ENCODE assay signal across 8 mouse cellular contexts in the genomic region with DNA sequence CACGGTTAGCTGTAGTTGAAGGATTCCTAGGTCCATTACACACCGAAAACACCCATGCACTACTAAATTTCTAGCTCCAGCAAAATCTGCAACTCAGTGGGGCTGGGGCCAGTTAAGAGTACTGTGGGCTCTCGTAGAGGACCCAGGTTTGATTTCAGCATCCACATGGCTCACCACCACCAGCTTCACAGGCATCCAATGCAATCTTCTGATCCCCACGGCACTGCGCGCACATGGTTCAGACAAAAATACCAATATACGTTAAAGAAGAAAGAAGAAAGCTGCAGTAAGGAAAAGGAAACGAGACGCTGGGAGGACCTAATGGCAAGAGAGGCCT. TPM values are rescaled to one million over a fixed set of nuclear protein-coding genes. Genes with fewer than 3 reads are reported as not detected.
A peak's percentile ranks its signal among the peaks of the same experiment; 100 is the strongest.
DNase-seq lines count a peak whose midpoint lies in the region; ATAC-seq and TF ChIP-seq lines count a peak whose summit lies in the region.

No protein-coding gene starts in this region.

- no peak for TF ChIP-seq POLR2A in lung, adult 2 months (IDR thresholded peaks at IDR 0.05; ENCODE audit: borderline replicate concordance, extremely low read depth, low read depth, low read length)

- peak overlapping the region; percentile 95 for H3K9ac ChIP-seq in embryonic facial prominence, embryonic 13.5 days
- H3K9ac ChIP-seq in intestine, postnatal 0 days (ENCODE audit: low read depth, low read length): peak overlapping the region; percentile 89
- peak overlapping the region; percentile 69 for H3K9ac ChIP-seq in neural tube, embryonic 12.5 days

- no peak for TF ChIP-seq CTCF in lung, adult 2 months (IDR thresholded peaks at IDR 0.05; ENCODE audit: insufficient read depth, low read length)
- no peak for TF ChIP-seq CTCF in intestine, postnatal 0 days (IDR thresholded peaks at IDR 0.05; ENCODE audit: low read depth)

- H3K36me3 ChIP-seq in embryonic facial prominence, embryonic 13.5 days: peaks cover 42% of the 10 kb centered on the region
- peaks cover 19% of the 10 kb centered on the region for H3K36me3 ChIP-seq in intestine, postnatal 0 days (ENCODE audit: control insufficient read depth, insufficient read depth)
- peaks cover 39% of the 10 kb centered on the region for H3K36me3 ChIP-seq in neural tube, embryonic 12.5 days

- H3K4me3 ChIP-seq in lung, adult 2 months (replicated peaks; ENCODE audit: extremely low read depth, low read depth, low read length): peak overlapping the region; percentile 93
- H3K4me3 ChIP-seq in embryonic facial prominence, embryonic 13.5 days: peak overlapping the region; percentile 81
- H3K4me3 ChIP-seq in intestine, postnatal 0 days (ENCODE audit: low read depth, low read length): peak overlapping the region; percentile 88
- H3K4me3 ChIP-seq in neural tube, embryonic 12.5 days: peak overlapping the region; percentile 89

- no peaks in the 10 kb centered on the region for H3K9me3 ChIP-seq in embryonic facial prominence, embryonic 13.5 days
- H3K9me3 ChIP-seq in intestine, postnatal 0 days (ENCODE audit: control insufficient read depth): no peaks in the 10 kb centered on the region
- H3K9me3 ChIP-seq in neural tube, embryonic 12.5 days: no peaks in the 10 kb centered on the region

- H3K4me2 ChIP-seq in embryonic facial prominence, embryonic 13.5 days: peak overlapping the region; percentile 80
- peak overlapping the region; percentile 94 for H3K4me2 ChIP-seq in intestine, postnatal 0 days (replicated peaks; ENCODE audit: low read depth)
- H3K4me2 ChIP-seq in neural tube, embryonic 12.5 days (replicated peaks): peak overlapping the region; percentile 84

- DNase-seq in lung, adult 2 months: no peak
- DNase-seq in lung, postnatal 36 days: no peak
- DNase-seq in layer of hippocampus, postnatal 14 days (ENCODE audit: low spot score in 2 of 2): no peak
- no peak for DNase-seq in T-cell, adult 2 months (ENCODE audit: low spot score)
- no peak for DNase-seq in cerebellum, adult 8-10 months

- WGBS in lung, adult 2 months: 0% methylated on average over 9 of the region's 9 CpGs
- under 1% methylated on average over 9 of the region's 9 CpGs for WGBS in embryonic facial prominence, embryonic 13.5 days
- 0% methylated on average over 9 of the region's 9 CpGs for WGBS in intestine, postnatal 0 days
- WGBS in neural tube, embryonic 12.5 days: 0% methylated on average over 9 of the region's 9 CpGs

- H3K27ac ChIP-seq in embryonic facial prominence, embryonic 13.5 days: peak overlapping the region; percentile 100
- H3K27ac ChIP-seq in intestine, postnatal 0 days (ENCODE audit: low read depth, low read length): peak overlapping the region; percentile 96
- no peak overlapping the region for H3K27ac ChIP-seq in neural tube, embryonic 12.5 days

- H3K4me1 ChIP-seq in lung, adult 2 months (ENCODE audit: control insufficient read depth, insufficient read depth, low read length): peaks cover 13% of the 10 kb centered on the region
- peaks cover 37% of the 10 kb centered on the region for H3K4me1 ChIP-seq in embryonic facial prominence, embryonic 13.5 days
- peaks cover 5% of the 10 kb centered on the region; the same call in 1 of the 2 replicates for H3K4me1 ChIP-seq in intestine, postnatal 0 days (replicated peaks; ENCODE audit: control insufficient read depth, insufficient read depth, low read length)
- peaks cover 30% of the 10 kb centered on the region for H3K4me1 ChIP-seq in neural tube, embryonic 12.5 days

- no peaks in the 10 kb centered on the region for H3K27me3 ChIP-seq in embryonic facial prominence, embryonic 13.5 days
- no peaks in the 10 kb centered on the region for H3K27me3 ChIP-seq in intestine, postnatal 0 days (replicated peaks; ENCODE audit: control insufficient read depth, insufficient read depth, low read length)
- H3K27me3 ChIP-seq in neural tube, embryonic 12.5 days (replicated peaks): no peaks in the 10 kb centered on the region

- ATAC-seq in embryonic facial prominence, embryonic 13.5 days (ENCODE audit: insufficient number of reproducible peaks, insufficient read depth, low FRiP score, low TSS enrichment, low read depth): peak; percentile 12; the same call in 1 of the 2 replicates
- peak; percentile 3; the same call in 1 of the 2 replicates for ATAC-seq in intestine, postnatal 0 days
- peak; percentile 23 for ATAC-seq in neural tube, embryonic 12.5 days (ENCODE audit: low FRiP score, low read depth)

RNA-seq across cellular contexts. Expression of a gene that starts 0.4 kb away (rescaled TPM):
- 49.1 and 68.3 TPM in 2 replicates for polyA plus RNA-seq in lung, adult 2 months (2012; rRNA removed)
- 30.1 and 43.4 TPM in 2 replicates for polyA plus RNA-seq in embryonic facial prominence, embryonic 13.5 days (2015; fragmentation: Nextera tagmentation; extraction: Ambion mirVana)
- polyA plus RNA-seq in intestine, postnatal 0 days (2015; fragmentation: Nextera tagmentation; extraction: Ambion mirVana): 9.8 and 10.9 TPM in 2 replicates
- 39.2 and 40.4 TPM in 2 replicates for polyA plus RNA-seq in neural tube, embryonic 12.5 days (2016; fragmentation: Nextera tagmentation; extraction: Ambion mirVana)
- total RNA-seq in layer of hippocampus, postnatal 14 days (2021): 100 to 1,000 TPM; 150 to 152 TPM

RNA-seq across cellular contexts. Expression of a gene that starts 9.7 kb away (rescaled TPM):
- 96.9 and 99.1 TPM in 2 replicates for polyA plus RNA-seq in lung, adult 2 months (2012; rRNA removed)
- 133 and 146 TPM in 2 replicates for polyA plus RNA-seq in embryonic facial prominence, embryonic 13.5 days (2015; fragmentation: Nextera tagmentation; extraction: Ambion mirVana)
- polyA plus RNA-seq in intestine, postnatal 0 days (2015; fragmentation: Nextera tagmentation; extraction: Ambion mirVana): 121 and 122 TPM in 2 replicates
- polyA plus RNA-seq in neural tube, embryonic 12.5 days (2016; fragmentation: Nextera tagmentation; extraction: Ambion mirVana): 180 and 189 TPM in 2 replicates
- total RNA-seq in layer of hippocampus, postnatal 14 days (2021): 100 to 1,000 TPM; 136 to 150 TPM

RNA-seq across cellular contexts. Expression of a gene that starts 11.3 kb away (rescaled TPM):
- polyA plus RNA-seq in lung, adult 2 months (2012; rRNA removed): 87.2 and 128 TPM in 2 replicates
- polyA plus RNA-seq in embryonic facial prominence, embryonic 13.5 days (2015; fragmentation: Nextera tagmentation; extraction: Ambion mirVana): 126 and 139 TPM in 2 replicates
- polyA plus RNA-seq in intestine, postnatal 0 days (2015; fragmentation: Nextera tagmentation; extraction: Ambion mirVana): 98.4 and 105 TPM in 2 replicates
- 144 and 150 TPM in 2 replicates for polyA plus RNA-seq in neural tube, embryonic 12.5 days (2016; fragmentation: Nextera tagmentation; extraction: Ambion mirVana)
- total RNA-seq in layer of hippocampus, postnatal 14 days (2021): 100 to 1,000 TPM; 108 to 115 TPM

RNA-seq across cellular contexts. Expression of a gene that starts 22.0 kb away (rescaled TPM):
- polyA plus RNA-seq in lung, adult 2 months (2012; rRNA removed): 0.13 and 0.23 TPM in 2 replicates
- 0.14 TPM in 1 of 2 replicates, not detected in the other for polyA plus RNA-seq in embryonic facial prominence, embryonic 13.5 days (2015; fragmentation: Nextera tagmentation; extraction: Ambion mirVana)
- 0.66 TPM in 1 of 2 replicates, not detected in the other for polyA plus RNA-seq in intestine, postnatal 0 days (2015; fragmentation: Nextera tagmentation; extraction: Ambion mirVana)
- polyA plus RNA-seq in neural tube, embryonic 12.5 days (2016; fragmentation: Nextera tagmentation; extraction: Ambion mirVana): not detected in 2 replicates
- not detected for total RNA-seq in layer of hippocampus, postnatal 14 days (2021)

RNA-seq across cellular contexts. Expression of a gene that starts 23.5 kb away (rescaled TPM):
- 42.5 and 44.7 TPM in 2 replicates for polyA plus RNA-seq in lung, adult 2 months (2012; rRNA removed)
- polyA plus RNA-seq in embryonic facial prominence, embryonic 13.5 days (2015; fragmentation: Nextera tagmentation; extraction: Ambion mirVana): 36.7 and 38.2 TPM in 2 replicates
- polyA plus RNA-seq in intestine, postnatal 0 days (2015; fragmentation: Nextera tagmentation; extraction: Ambion mirVana): 22.1 and 25.8 TPM in 2 replicates
- polyA plus RNA-seq in neural tube, embryonic 12.5 days (2016; fragmentation: Nextera tagmentation; extraction: Ambion mirVana): 38.1 and 40.5 TPM in 2 replicates
- total RNA-seq in layer of hippocampus, postnatal 14 days (2021): 10 to 100 TPM; 36.2 to 41.4 TPM
